Mouse (Mus musculus) embryo, embryonic 10 days (tissue): Measurements from ENCODE around the gene Ptgis.

Source experiments
- DNase-seq: peaks from one replicate; pipeline ENCODE4 v3.0.0-alpha.2; 2015; ENCODE audit warnings: low spot score

Ptgis gene

DNA sequence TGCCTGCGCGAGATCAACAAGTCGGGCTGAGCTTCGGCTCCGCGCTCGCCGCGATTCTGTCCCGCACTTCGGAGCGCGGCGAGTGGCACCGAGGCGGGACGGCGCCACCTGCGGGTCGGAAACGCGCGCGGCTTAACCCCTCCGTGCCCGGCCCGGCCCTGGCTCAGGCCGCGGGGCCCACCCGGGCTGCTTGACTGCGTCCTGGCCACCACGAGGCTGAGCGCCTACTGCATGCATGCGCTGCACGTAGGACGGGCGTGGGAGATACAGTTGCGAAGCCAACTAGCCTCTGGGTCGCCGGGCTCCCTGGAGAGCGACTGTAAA is 50.4 kb downstream of the Ptgis start, which contains the start of gene Kcnb1:
Kcnb1 (minus strand) TSS at position 80 of the 324 bp plus-strand sequence.
- DNase-seq, result peak; percentile 79

DNA sequence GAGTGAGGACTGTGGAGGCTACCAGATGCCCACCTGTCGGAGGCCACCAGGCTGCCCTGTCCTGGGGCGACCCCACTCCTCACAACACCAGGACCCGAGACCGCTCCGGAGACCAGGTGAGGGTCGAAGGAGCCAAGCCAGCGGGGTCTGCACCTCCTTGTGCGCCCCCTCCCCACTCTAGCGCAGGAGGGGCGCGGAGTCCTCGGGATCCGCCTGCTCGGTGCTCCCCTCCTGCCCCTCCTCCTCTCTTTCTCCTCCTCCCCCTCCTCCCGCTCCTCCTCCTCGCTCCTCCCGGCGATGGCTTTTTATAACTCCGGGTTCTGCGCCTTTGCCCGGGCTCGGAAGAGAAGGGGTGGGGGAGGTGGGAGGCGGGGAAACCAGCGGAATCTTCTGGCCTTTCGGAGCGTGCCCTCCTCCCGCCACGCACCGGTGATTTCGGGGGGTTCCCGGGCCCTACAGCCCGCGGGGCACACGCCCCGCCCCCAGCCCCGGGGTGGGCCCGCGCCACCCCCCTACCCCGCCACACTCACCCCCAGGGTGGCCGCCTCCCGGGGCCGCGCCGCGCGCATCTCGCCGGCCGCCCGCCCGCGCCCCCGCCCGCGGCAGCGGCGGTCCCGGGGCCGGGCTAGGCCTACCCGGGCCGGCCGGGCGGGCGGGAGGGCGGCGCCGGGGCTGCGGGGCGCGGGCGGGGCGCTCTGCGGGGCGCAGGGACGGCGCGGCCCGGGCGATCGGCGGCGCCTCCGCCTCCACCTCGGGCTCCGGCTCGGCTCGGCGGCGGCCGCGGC is 50.9 kb downstream of the Ptgis start:
- DNase-seq, result peak; percentile 49

DNA sequence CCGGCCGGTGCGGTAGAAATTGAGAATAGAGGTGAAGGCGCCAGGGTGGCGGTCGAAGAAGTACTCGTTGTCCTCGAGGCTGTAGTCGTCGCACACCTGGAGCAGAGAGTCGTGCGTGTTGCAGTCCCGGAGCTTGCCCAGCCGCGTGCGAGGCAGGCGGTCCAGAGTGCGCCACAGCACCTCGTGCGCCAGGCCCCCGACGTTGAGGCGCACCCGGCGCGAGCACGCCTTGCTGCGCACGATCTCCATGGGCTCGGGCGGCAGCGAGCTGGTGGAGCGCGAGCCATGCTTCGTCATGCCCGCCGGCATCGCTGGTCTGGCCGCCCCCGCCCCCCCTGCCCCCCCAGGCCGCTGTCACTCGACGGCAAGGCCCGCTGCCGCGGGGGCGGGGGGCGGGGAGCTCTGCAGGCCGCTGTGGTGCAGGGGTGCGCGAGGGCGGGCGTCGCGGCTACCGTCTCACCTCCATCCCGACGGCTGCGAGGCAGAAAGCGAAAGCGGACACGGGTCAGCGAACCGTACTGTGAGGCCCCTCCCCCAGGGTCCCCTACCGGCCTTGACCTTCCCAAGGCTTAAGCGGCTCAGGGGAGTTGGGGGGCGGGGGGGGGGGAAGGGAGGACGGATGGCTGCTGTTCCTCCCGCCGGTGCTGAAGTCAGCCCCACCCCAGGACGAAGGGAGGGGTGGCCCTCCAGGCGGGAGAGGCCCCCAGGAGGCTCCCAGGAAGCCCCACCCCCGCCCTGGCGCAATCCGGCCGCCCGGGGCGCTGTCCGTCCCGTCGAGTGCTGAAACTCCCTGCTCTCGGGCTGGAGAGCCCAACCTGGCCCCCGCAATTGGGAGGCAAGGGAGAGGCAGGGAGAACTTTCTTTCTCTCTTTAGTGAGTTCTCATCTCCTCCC is 51.8 kb downstream of the Ptgis start:
- peak; percentile 72 for DNase-seq

DNA sequence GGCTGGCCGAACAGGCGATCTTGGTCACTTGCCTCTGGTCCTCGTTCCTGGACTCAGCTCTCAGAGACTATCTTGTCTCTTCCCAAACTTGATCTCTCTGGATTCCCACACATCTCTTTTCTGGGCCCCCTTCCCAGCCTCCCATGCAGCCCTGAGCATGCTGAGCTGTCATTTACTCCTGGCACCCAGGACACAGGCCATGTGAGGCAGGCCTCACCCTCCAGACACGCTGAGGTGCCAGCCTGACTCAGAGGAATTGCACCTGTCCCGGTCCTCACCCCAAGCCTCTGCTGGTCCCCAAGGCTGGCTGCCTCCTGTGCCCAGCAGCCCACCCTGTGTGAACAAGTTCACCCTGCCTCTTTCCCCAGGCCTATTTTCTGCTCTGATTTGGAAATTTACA is 53.3 kb downstream of the Ptgis start:
- DNase-seq, result no peak

DNA sequence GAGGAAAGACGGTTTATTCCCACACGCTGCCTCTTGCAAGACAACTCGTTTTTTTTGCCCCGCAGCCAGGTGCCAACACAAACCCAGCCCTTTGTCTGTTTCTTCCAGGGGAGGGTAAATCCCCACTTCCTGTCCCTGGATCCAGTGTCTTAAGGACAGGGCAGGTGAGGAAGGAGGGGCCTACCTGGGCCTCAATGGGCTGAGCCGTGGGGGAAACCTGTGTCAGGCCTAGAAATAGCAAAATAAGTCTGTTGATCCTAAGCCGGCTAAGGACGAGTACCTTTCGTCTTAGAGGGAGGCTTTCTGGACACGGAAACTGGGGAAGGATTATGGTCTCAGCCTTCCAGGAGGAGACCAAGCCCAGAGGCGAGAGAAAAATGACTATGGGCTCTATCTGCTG is 53.9 kb downstream of the Ptgis start:
- no peak for DNase-seq

DNA sequence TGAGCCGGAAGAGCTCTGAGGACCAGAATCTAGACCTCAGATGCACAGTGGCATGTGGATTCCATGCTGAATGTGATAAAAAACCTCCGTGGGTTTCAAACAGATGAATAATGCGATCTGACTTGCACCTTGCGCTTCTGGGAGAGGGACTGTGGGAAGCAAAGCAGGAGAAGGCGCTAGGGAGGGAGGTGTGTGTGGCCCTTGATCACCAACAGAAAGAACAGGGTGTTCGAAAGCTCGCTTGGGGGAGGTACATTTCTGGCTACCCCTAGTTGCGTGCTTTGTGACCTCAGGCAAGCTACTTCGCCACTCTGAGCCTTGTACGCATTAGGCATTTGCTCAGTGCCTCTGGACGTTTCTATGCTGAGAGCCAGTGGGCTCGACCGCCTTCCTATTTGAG is 54.4 kb downstream of the Ptgis start:
- DNase-seq, result no peak

DNA sequence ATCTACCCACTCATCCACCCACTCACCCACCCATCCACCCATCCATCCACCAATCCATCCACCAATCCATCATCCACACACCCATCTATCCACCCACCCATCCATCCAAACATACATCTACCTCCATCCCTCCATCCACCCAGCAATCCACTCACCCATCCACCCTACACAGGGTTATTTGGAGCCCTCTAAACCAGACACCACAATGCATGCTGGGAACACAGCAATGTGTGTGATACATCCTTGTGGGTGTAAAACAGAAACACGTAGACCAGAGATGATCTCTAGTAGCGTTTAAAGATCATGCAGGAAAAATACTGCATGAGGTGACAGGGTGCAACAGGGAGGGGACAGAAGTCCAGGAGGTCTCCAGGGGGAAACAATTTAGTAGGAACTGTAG is 55.0 kb downstream of the Ptgis start:
- no peak for DNase-seq

DNA sequence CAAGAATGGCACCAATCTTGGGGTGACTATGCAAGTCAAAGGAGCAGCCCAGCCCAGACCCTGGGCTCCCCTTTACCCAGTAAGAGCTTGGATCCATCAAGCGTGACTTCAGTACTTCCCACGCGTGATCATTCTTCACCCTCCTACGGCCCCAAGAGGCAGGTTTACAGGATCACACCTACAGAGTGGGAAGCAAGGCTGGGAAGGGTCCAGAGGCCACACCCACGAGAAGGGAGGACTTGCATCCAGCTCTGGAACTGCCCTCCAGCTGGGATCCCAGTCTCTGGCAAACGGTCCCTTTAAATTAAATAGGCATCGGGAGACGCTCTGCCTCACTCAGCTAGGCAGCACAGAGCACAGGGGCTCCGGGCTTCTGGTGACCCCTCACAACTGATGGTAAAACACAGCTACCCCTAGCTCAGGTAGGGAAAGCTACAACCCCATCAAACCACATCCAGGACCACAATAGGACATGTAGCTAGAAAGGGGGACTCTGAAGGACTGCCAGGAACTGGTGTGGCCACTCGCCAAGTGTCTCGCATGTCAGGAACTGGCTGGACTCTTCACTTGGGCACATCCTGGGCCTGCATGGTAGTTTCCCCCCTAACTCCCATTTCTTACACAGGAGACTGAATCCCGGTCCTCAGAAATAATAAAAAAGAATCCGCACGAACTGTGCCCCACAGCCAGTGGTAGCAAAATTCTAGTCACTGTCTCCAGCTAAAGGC is 58.6 kb downstream of the Ptgis start:
- no peak for DNase-seq

DNA sequence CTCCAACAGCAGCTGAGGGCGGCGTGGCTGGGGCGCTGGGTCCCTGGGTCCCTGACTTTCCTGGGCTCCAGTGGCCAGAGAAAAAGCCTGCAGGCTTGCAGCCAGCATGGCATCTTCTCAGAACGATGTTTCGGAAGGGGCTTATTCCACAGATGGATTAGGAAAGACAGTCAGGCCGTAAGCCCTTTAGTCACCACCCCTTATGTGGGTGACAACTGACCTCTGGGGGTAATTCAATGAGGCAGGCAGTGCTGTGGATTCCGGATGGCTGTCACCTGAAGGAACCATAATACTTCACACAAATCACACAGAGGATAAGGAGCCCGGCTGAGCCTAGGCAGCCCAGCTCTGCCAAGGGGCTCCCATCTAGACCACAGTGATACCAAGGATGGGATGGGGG is 59.3 kb downstream of the Ptgis start:
- DNase-seq, result no peak

DNA sequence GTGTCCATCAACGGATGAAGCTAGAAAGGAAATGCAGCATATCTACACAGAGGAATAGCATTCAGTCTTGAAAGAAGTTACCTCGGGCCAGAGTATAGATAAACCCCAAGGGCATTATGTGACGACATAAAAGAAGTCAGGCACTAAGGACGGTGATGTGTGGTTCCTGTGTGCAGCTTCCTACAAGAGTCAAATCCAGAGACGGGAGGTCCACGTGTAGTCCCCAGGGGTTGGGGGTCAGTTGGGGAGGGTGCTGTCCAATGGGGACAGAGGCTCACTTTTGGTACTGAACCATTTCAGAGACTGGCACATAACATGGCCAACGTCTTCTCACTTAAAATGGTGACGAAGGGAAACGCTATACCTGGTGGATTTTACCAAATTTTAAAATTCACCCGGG is 61.1 kb downstream of the Ptgis start:
- DNase-seq, result no peak

DNA sequence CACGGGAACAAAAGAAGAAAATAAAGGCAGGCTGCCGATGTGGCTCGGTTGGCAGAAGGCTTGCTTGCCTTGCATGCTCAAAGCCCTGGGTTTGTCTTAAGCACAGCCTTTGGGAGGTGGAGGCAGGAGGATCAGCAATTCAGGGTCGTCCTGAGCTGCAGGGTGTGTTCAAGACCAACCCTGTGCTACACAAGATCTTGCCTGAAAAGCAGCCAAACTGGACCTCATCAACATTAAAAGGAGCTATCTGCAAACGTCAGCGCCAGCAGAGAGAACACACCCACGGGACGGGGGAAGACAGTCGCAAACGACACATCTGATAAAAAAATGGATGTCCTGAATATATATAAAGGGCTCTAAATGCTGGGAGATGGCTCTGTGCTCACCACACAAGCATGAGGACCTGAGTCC is 63.2 kb downstream of the Ptgis start:
- DNase-seq, result no peak

DNA sequence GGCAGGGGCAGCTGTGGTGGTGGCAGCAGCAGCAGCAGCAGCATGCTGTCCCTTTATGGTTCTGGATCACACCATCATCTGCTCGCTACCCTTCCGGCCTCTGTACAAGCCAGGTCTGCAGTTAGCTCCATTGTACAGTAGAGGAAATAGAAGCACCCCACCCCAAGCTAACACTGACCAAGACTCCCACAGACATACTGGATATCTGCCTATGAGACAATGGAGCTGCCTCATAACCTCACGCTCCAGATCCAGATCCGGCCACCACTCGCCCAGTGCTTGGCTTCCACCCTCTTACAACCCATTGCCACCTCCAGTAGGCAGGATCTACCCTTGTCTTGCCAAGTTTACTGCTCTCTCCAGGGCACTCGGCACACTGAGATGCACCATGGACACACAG is 65.1 kb downstream of the Ptgis start:
- DNase-seq, result no peak

DNA sequence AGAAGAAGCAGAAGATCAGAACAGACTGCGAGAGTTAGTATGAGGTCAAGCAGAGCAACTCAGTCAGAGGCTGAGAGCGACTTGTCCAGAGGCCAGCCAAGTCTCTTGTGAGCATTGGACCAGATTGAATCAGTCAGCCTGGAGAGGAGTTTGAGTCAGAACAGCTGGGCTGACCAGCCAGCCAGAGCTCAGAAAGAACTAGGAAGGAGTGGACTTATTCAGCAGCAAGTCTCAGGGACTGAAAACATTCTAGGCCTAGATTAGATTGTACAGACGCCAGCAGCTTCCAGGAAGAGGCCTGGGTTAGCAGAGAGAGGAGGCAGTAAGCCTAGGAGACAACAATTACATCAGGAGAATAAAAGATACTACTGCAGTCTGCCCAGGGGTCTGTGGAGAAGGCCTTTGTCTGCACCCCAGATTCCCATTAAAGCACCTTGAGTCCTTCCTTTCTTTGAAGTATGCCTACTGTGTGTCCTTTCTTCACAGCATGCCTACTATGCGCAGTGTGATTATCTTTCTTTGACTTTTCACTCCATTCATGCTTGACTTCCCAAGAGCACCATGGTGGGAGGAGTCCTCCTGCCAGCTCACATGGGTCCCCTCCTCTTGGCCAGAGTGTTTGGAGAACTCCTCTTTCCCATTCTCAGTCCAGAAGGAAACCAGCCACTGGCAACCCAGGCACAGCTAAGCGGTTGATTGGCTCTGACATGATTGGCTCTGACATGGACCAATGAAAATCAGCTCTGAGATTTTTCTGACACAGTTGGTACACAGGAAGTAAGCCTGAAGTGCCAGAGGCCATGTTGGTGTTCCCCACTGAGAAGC is 67.1 kb downstream of the Ptgis start:
- DNase-seq, result no peak

DNA sequence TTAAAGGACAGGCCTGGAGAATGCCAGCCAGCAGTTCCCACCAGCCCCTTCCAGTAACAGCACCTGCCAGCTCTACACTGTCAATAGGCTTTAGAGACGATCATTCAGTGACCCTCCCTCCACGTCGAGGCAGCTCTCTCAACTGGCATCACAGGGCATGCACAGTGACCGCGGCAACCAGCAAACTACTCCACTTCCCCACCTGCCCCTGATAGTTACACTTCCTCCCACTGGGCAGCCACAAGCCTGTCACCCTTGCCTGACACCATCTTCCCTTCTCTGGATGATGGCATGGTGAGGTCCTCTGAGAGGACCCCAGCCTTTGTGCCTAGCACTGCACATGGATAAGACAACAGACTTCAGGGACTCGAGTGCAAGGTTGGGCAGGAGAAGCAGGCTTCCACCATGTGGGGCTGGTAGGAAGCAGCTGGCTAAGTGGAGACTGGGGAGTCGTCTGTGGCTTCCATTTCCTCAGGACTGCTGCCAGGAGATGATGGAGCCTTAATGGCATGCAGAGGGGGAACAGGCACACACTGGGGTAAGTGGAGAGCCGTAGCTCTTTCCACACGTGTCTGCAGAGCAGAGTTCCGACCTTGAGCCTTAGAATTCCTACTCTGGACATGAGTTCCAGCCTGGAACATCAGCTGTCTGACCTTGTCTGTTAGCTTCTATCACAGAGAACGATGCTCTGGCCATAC is 72.7 kb downstream of the Ptgis start:
- DNase-seq, result no peak

DNA sequence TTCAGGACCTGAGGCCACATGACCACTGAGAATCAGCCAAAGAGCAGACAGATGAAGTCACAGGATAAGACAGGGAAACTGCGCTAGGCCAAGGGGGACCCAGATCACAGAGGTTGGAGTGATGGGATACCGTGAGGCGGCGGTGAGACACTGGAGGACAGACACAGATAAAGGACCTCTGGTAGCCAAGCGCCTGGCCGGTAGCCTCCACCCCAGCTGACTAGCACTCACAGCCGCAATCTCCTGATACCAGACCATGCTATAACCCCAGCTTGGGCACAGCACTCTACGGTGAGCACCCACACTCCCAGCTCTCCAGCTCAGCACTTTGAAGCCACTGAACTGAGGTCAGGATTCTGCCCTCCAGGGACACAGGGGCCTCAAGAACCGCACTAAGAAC is 76.8 kb downstream of the Ptgis start:
- no peak for DNase-seq

DNA sequence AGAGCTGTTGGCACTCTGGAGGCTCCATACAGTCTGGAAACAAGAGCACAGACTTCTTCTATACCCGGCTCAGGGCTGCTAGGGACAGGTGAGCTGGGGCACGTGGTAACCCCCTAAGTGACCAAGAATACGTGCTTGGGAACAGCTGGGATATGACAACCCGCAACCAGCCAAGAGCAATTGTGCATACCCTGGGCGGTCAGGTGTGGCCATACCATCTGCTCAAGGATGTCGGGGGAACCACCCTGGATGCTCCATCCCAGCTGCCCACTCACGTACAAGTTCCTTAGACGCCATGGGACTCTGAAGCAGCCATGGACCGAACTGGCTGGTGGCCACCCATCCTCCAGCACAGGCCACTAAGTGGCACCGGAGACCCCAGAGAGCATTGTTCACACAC is 77.3 kb downstream of the Ptgis start:
- DNase-seq, result no peak

DNA sequence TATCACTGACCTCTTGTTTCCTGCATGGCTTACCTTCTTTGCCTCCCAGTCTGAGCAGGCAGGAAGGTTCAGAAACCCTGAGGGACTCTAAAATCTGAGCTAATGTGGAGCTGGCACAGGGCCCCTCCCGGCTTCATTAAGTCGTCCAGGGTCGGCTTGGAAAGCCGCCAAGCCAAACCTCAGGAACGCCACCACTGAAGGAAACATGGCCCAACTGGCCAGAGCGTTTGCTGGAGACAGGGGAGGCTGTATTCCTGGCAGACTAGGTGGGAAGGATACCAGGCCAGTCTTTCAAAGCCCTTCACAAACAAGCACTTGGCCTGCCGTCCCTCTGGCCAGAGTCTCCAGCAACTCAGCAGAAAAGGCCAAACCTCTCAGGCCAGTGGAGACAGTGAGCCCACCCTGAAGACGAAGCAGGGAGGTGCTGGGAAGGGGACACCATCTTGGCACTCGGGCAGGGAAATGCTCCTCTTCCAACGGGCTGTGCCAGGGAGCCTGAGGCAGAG is 77.8 kb downstream of the Ptgis start:
- DNase-seq, result no peak

DNA sequence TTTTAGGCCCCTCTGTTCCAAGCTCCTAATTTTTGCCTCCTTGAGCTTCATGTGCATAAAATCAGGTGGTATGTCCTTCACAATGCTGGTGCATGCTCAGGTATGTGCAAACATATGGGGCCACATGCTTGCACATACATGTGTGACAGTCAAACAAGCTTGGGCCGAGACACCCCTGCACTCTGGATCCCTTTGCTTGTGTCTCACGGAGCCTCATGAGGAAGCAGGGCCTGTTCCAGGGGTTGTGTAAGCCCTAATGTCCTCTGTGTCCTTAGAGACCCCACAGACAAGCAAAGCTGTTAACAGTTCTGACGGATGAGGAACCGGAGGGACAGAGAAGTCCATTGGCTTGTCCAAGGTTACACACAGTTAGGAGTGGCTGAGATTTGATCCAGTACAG is 80.7 kb downstream of the Ptgis start:
- no peak for DNase-seq

DNA sequence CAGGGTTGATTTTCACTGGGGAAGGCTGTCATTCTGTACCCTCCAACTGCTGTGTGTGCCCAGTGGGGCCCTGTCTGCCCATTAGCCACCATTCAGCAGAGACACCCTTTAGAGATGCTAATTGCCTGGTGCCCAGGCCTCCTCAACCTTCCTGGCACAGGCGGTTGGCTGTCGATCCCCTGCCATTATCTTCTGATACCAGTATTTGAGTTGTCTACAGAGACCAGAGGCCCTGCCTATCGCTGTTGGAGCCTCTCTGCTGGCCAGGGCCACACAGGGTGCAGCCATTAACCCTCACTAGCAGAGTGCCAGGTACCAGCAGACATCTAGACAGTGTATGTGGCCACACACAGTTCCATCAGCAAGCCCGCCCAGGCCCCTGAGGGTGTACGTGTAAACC is 81.6 kb downstream of the Ptgis start:
- DNase-seq, result no peak

DNA sequence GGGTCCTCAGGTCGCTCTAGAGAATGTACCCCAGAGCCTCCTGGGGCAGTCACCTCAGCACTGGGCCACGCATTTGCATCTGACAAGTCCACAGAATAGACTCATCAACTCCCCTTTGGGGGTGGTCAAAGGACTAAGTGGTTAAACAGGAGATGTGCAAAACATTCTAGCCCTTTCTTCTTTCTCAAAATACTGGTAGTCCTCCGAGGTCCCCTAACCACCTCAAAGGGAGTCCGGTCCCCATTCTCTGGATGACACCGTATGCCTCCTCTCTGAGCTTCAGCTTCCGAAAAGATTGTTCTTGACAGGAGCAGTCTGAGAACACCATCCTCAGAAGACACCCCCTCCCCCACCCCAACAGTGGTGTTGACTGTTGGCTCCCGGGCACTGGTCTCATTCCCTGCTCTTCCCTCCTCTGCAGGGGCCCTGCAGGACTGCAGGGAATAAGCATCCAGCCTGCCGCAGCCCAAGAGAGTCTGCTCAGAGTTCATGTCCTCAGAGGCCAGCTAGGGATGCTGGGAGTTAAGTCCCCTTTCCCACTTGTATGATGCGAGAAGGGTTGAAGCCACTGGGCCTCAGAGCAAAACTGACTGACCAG is 84.2 kb downstream of the Ptgis start:
- DNase-seq, result no peak

DNA sequence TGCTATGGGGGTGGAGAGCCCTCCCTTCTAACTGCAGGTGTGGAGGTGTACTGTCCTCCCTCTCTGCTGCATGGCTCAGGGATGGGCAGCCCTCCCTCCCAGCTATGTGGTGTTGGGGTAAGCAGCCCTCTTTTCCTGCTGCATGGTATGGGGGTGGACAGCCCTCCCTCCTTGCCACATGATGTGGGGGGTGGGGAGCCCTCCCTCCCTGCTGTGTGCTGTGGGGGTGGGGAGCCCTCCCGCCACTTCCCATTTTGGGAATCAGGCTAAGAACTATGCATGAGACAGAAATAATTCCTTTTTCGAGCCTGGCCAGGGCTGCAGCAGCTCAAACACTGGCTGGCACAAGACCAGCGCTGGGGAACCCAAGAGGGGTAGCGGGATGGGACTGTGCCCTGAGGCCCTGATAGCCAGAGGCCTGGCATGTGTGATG is 84.8 kb downstream of the Ptgis start:
- DNase-seq, result no peak
